Mouse (Mus musculus): Measurements from ENCODE around the gene Ddx6.
A peak's percentile ranks its signal among the peaks of the same experiment; 100 is the strongest.

Gene Ddx6

DNA sequence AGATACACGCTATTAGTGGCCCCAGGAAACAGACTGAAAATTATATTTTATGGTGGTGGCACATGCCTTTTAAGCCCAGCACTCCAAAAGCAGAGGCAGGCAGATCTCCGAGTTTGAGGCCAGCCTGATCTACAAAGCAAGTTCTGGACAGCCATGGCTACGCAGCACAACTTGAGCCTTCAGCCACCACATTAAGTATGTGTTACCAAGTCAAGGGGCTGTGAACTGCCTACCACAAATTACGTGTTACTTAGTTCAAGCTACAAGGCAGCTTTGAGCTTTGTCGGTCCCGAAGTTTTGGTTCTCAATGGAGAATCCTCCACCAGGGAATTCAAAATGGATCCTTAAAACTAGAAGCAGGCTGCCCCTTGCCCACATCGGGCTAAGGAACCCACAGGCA lies 38.4 kb downstream of the Ddx6 start:
- no peak for DNase-seq

DNA sequence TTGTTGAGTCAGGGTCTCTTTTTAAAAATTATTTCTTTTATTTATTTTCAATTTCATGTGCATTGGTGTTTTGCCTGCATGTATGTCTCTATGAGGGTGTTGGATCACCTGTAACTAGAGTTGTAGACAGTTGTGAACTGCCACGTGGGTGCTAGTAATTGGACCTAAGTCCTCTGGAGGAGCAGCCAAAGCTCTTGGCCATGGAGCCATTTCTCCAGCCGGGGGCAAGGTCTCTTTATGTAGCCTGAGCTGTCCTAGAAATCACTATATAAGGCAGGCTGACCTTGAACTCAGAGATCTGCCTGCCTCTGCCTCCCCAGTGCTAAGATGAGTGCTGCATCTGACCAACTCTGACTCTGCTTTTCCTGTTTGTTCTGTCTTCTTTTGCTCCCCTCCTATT lies 39.5 kb downstream of the Ddx6 start:
- no peak for DNase-seq

DNA sequence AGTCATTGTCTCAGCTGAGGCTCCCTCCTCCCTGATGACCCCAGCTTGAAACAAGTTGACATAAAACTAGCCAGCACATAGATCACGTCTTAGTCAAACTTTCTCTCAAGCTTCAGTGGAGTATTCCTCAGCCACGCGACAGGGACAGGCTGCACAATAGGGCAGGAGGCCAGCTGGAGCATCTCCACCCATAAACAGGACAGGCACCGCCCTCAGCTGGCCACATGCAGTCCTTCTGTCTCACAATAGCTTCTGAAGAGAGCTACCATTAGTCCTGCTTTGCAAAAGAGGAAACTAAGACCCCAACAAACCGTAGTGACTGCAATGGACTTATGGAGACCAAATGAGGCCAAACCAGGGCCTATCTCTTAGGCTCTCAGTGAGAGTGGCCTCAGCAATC lies 40.8 kb downstream of the Ddx6 start:
- peak; percentile 25 for DNase-seq

DNA sequence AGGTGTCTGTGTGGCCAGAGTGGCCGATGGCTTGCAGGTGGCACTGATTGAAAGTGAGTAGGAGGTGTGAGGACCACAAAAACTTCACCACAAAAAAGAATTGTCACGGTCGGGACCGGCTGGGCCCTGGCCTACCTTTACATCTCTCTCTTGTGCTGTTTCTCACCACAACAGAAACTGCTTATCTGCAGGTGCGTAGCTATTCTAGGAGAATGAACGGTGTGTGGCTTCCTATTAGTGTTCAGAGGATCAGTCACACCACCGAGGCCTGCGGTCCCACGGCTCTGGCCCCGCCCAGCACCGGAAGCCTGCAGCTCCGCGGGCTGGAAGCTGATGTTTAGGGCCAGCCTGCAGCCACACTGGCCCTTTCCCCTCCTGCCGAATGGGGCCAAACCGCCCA lies 41.2 kb downstream of the Ddx6 start:
- DNase-seq: no peak

GRCm38 (mm10) chr9:44646366-44646765 lies 41.7 kb downstream of the Ddx6 start:
- no peak for DNase-seq

- no peak for DNase-seq
Observed at GRCm38 (mm10) chr9:44647026-44647425, 42.3 kb downstream of the Ddx6 start.

DNA sequence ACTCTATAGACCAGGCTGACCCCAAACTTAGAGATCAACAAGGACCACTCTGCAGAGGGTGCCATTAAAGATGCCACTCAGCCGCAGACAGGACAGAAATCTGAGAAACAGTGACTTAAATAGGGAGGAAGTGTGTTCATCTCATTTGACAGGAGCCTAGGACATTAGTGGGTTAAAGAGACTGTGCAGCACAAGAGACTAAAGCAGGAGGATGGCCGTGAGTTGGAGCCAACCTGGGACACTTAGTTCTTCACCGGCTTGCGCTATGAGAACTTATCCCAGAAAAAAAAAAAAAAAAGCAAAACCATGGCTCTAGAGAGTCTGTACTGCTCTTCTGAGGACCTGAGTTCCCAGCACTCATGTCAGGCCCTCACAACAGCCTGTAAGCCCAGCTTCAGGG lies 43.0 kb downstream of the Ddx6 start:
- no peak for DNase-seq

- DNase-seq: no peak
Observed at GRCm38 (mm10) chr9:44648881-44649281, 44.2 kb downstream of the Ddx6 start.

- peak; percentile 49 for DNase-seq
Observed at GRCm38 (mm10) chr9:44652027-44652426, 47.3 kb downstream of the Ddx6 start.

GRCm38 (mm10) chr9:44653896-44654295 lies 49.2 kb downstream of the Ddx6 start:
- DNase-seq: no peak

- DNase-seq: no peak
Observed at GRCm38 (mm10) chr9:44655098-44656066, 50.7 kb downstream of the Ddx6 start.

DNA sequence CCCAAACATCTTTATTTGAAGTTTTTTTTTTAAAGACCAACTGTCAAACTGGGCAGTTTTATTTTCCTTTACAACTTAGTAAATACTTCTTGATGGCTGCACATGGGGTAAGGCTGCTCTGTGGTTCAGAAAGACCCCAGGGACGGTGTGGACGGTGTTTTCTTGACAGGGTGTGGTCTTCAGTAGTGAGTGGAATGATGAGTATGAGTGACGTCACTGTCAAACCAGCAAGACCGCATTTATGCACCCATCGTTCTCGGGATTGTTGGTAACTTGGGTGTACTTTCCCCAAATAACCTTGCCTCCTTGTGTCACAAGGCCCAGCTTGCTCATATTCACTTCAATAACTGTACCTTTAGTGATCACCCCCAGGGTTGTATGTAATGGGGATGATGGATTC lies 59.0 kb downstream of the Ddx6 start:
- no peak for DNase-seq

DNA sequence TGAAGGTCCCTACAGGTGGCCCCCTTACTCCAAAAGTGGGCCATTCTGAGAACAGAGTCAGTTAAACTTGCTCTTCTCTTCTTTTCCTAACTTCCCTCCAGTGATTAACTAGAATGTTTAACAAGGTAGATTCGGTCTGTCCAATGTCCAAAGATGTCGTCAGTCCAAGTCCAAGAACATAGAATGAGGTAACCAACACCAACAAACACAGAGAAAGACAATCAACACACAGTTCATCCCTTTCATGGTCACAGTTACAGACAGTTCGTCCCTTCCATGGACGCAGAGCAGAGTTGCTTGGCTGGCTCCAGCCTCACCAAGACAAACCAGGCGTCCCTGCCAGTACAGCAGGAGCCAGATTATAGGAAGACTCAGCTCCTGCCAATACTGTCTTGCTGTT lies 66.7 kb downstream of the Ddx6 start:
- no peak for DNase-seq

DNA sequence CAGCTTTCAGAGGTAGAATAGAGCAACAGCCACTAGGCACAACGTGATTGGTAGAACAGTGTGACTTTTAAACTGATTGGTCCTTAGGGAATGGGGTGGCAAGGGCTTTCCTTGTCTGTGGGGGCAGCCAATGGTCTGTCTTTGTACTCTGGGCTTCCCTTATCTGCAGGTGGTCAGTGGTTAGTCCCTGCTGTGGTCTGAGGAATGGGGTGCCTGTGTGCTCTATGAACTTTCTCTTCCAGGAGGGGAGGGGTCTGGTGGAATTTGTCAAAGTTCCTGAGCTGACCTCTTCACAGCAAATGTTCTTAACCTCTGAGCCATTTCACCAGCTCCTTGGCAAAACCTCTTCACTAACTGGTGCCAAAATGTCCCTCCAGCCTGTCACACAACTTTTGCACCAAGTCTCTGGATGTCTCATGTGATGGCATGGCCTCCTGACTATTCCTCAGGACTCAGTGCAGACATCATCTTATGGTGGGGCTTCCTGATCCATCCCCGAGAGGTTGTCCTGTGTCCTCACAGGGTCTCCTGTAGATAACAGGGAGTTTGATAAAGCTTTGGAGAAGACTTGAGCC lies 67.7 kb downstream of the Ddx6 start:
- DNase-seq: no peak

DNA sequence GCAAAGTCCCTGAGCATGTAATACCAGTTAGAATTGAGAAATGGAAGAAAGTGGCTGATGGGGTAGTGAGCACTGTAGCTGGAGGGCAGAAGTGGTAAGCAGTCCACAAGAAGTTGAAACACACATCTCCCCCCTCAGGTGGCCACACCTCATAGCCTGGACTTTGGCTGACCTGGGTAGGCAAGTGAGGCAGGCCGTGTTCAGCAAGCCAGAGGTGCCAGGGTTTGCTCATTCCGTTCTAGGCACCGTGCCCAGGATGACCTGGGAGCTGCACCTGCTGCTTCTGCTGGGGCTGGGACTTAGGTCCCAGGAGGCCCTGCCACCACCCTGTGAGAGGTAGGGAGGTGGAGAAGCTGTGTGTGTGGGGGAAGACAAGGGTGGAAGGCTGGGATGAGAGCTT lies 68.3 kb downstream of the Ddx6 start, which contains the start of gene Treh:
Gene Treh (plus strand): TSS at position 229 of the 400 bp plus-strand sequence.
- no peak for DNase-seq

DNA sequence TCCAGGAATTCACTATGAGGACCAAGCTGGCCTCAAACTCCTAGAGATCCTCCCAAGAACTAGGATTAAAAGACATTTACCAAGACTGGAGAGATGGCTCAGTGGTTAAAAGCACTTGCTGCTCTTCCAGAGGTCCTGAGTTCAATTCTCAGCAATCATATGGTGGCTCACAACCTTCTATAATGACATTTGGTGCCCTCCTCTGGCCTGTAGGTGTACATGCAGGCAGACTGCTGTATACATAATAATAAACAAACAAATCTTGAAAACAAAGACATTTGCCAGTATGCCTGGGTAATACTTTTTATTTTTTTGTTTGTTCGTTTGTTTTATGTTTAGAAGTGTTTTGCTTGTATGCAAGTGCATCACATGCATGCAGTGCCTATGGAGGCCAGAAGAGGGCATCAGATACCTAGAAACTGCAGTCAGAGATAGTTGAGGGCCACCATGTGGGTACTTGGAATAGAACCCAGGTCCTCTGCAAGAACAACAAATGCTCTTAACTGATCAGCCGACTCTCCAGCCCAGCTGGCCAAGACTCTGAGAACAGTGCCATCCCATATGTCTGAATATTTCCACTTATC lies 73.7 kb downstream of the Ddx6 start:
- DNase-seq: no peak

DNA sequence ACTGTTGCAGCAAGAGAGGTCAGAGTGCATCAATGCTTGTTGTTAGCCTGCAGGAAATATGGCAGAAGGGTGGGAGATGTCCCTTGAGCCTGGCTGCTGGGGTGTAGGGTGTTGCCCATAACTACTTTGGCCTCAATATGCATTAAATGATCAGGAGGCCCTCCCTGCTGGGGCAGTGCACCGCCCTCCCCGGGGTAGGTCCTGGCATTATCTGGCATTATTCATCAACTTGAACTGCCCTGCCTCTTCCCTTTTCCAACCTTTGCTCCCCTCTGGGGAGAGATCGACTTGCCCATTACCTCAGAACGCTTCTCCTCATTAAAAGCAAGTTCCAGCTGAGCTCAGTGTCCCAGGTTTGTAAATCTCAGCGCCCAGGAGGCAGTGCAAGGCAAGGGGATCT lies 74.9 kb downstream of the Ddx6 start:
- DNase-seq: no peak

- DNase-seq: no peak
Observed at GRCm38 (mm10) chr9:44683046-44683445, 78.4 kb downstream of the Ddx6 start.

GRCm38 (mm10) chr9:44685346-44686330 lies 80.9 kb downstream of the Ddx6 start:
- DNase-seq: no peak

DNA sequence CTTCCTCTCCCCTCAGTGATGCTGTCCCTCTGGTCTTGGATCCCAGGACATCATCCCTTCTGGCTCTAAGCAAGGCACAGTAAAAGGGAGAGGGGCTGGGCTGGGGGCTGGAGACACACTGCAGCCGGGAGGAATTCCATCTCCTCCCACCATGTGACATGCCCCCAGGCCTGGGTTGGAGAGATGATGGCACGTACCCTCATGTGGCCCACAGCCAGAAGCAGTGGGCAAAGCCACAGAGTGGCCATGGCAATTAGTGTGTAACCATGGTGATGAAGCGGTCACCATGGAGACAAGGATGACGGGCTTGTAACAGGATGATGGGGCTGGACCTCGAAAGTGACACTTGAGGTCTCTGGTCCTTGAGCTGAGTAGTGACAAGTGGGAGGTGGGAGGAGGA lies 81.9 kb downstream of the Ddx6 start:
- no peak for DNase-seq

DNA sequence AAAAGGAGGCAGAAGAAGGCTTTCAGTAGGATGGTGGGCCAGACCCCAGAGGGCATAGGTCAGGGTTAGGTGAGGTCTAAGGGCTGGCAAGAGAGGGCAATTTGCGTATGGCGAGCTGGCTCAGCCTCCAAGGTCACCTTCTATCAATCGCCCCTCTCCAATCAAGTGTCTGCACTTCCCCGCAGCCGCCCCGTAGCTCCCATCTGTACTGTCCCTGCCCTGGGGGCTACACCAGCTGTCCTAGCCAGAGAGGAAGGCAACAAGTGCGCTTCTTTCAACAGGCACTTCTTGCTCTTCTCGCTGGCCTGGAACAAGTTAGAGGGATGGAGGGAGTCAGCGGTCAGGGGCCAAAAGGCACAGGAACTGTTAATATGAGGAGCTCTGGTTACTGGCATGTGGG lies 83.3 kb downstream of the Ddx6 start:
- no peak for DNase-seq
